Mouse (Mus musculus) layer of hippocampus, adult 18-20 months (tissue): ENCODE measurements around the gene Anapc5. TPM values are rescaled to one million over a fixed set of nuclear protein-coding genes. Genes with fewer than 3 reads are reported as not detected.

Source experiments
- DNase-seq, 2 experiments: peaks; one replicate each; pipeline ENCODE4 v3.0.0; 2022; ENCODE audit warnings: low spot score in 2 of 2
- long read RNA-seq: library from polyadenylated mRNA; stranded (forward); transcript quantifications from one replicate; pipeline ENCODE4 v2.0.0, GENCODE M21; 2021
- total RNA-seq, 2 experiments: library from RNA; stranded (reverse); gene quantifications; 2 replicates each; pipeline ENCODE4 v1.2.3; 2021

Gene Anapc5
- 100 to 1,000 TPM; 196 to 200 TPM for total RNA-seq
- long read RNA-seq, transcript Anapc5-201 (17 exons, 2,760 nt) = major isoform, 123 of 263 reads
- long read RNA-seq, transcript Anapc5-218 (17 exons, 2,404 nt) = minor isoform, 99 of 263 reads
- long read RNA-seq, partial matches to known transcripts = 15 of 263 reads
- long read RNA-seq, other reads (novel, unspliced or antisense) = 20 of 263 reads

DNA sequence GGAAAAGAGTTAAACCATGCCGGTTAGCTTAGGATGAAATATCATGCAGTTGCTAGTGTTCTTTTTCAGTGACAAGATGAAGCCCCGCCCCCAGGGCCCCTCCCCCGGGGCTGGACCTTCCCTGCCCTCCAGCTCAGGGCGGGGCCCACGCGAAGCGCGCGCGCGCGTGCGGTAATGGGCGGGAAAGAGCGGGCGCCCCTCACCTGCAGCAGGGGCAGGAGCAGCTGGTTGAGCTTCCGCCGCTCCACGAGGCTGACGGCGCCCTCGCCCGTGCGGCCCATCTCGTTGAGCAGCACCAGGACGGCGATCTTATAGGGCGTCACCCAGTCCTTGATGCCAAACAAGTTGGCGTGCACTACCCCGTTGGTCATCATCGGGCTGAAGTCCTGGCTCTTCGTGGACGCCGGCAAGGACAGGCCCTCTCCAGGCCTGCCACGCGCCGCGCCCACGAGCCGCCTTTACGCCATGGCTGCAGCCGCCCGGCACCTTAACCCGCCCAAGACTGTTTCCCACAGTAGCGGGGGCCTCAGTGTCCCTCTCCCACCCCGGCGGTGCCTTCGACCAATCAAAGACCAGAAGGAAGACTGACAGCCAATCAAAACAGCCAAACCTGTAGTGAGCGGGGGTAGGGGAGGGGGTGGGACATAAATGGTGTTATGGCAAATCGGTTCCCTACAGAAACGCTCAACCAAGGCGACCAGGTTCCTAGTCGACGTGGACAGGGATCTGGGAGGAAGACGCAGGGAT is at the start of gene Anapc5:
TSS of gene Anapc5 (minus strand) at position 563 of the 747 bp plus-strand sequence.
- DNase-seq = peak; percentile 88 to 94

DNA sequence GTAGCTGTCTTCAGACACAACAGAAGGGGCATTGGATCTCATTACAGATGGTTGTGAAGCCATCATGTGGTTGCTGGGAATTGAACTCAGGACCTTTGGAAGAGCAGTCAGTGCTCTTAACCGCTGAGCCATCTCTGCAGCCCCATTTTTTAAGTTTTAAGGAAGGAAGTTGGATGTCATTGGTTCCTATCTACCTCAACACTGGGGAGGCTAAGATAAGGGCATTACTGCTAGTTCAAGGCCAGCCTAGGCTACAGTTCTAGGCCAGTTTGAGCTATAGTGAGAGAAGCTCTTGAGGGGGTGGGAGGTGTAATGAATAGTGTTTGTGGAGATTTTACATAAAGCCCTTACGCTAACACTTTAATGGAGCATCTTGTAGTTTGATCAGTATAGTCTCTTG is 41.9 kb upstream of the Anapc5 start:
- no peak for DNase-seq

DNA sequence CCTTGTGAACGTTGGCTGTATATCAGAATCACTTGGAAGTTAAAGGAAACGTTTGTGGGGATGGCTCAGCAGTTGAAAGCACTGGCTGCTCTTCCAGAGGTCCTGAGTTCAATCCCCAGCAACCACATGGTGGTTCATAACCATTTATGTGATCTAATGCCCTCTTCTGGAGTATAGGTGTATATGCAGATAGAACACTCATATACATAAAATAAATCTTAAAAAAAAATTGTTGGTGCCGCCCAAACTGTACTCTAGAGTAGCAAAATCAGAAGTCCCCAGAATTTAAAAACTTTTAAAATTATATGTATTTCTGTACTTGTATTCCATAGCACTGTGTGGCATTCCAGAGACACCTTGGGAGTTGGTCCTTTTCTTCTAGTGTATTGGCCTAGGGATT is 34.7 kb upstream of the Anapc5 start:
- DNase-seq = no peak

DNA sequence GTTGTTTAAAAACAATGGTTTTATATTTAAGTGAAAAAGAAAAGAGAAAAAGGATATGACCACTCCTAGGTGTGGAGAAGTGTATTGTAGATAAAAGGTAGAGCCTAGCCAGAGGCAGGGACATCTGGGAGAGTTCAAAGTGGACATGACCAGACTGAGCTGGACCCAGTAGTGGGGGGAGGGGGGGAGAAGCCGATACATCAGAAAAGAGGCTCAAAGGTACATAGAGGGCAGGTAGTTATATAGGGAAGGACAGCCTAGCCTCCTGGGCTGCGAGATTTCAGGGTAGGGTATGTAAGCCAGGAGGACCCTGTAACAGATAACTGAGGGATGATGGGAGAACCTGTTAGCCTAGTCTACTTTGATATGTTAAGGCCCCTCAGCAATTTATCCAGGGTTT is 31.5 kb upstream of the Anapc5 start:
- DNase-seq = no peak

DNA sequence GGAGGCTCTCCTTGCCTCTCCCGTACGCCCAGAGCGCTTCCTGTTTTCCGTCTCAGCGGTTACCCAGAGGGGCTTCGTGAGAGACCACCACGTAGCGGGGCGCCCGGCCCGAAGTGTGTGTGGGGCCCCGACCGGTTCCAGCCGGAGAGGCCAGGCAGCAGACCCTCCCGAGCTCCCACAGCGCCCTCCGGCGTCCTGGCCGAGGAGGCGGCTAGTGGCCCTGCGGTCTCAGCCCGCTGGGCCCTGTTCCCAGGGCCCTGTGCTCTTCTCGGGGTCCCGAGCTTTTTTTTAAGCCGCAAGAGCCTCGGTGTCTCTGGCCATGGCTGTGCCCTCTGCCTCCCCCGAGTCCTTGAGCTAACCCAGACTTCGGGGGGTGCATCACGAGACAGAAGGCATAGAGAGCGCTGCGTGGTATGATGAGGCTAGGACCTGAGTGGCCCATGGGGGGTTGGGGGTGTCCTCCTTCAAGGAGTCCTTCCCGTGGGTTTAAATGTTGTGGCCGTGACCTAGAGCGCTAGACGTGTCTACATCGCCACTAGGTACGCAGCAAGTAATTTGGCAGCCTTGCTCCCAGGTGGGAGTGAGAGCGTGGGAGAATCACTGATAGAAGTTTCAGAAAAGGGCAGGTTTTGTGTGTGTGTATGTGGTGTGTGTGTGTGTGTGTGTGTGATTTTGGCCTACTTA is 29.3 kb upstream of the Anapc5 start:
- peak; percentile 12 to 24 for DNase-seq

DNA sequence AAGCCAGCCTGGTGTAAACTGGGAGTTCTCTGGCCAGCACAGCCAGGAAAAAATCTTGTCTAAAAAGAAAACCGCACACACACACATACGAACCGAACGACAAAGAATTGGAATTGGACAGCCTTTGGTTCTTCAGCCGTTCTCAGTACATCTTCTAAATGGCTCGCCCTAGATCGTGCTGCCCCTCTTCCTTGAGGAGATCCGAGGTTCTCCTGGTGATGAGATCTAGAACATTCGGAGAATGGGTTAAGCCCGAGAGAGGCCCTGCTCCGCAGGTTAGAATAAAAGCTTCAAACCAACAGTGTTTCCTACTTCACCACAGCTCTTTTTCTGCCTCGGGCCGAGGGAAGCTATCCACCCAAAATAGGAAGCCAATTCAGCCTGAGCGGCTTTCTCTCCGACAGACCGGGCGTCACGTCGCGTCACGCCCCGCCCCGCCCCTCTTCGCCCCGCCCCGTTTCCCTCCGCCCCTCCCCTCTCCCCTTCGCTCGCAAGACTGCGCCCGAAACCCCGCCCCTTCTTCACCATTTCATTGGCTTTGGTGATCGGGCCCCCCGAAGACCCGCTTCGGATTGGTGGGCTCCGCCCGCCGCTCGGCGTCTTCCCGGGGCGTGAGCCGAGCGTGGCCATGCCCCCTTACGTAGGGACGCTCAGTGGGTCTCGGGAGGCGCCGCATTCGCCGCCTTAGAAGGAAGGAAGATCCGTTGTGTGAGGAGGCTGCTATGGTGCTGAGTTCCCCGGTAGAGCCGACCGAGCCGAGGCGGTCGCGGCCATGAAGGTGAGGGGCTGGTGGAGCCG is 28.6 kb upstream of the Anapc5 start, which contains the start of gene Rnf34:
TSS of gene Rnf34 (plus strand) at position 528 of the 798 bp plus-strand sequence.
- peak; percentile 97 to 98 for DNase-seq

DNA sequence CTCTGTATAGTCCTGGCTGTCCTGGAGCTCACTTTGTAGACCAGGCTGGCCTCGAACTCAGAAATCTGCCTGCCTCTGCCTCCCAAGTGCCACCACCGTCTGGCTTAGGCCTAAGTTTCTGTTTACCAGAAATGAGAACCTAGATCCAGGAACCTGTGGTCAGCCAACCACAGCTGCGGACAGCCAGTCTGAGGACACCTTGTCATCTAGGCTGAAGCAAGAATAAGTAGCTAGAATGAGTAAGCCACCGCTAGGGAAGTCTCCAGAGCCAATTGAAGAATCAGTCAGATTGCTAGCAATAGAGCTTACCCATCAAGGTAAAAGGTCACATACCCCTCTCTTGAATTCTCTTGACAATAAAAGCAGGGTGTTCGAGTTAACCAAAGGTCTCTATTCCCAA is 22.7 kb upstream of the Anapc5 start:
- DNase-seq = no peak

DNA sequence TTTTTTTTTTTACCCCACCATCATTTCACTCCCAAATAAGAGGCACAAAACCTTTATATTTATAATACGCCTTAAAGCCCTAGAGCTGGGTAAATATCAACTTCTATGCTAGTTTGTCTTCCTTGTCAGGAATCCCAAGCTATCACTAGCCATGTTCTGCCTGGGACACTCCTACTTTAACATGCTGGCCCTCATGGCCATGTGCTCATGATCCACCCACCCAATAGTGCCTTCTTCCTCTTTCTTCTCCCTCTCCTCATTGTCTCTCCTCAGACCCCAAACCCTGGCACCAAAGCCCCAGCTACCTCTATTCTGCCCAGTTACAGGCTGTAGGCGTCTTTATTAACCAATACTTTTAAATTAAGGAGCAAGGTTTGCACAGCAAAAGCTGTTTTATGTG is 20.0 kb upstream of the Anapc5 start:
- no peak for DNase-seq

DNA sequence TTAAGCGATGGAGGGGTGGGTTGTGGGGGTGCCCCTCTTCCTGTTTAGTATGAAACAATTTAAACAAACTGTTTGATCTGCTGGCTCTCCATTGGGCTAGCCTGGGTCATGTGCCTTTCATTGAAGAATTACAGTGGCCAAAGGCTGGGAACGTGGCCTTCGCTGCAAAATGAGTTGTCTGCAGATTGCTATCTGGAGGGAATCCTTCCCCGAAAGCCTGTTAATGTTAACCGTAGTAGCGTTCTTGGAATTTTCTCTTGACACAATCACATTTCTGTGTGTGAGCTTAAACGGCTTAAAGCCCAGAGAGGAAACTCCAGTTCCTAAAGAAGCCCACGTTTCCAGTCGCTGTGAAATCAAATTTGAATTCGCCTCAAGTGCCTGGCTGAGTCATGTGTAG is 11.9 kb upstream of the Anapc5 start:
- DNase-seq = no peak

DNA sequence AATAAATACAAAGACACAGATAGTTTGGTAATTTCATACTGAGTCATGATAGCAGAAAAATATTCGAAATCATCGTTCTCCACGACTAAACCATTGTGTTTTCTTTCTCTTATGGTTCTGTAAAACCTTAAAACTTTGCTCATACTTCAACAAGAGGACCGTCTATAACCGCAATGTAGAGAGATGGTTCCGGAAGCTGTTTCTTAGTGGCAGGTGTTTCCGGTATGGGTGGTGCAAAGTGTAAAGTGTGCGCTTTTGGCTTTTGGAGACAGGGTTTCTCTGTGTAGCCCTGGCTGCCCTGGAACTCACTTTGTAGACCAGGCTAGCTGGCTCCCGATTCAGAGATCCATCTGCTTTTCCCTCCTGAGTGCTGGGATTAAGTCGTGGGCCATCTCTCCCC is 11.4 kb upstream of the Anapc5 start:
- no peak for DNase-seq

DNA sequence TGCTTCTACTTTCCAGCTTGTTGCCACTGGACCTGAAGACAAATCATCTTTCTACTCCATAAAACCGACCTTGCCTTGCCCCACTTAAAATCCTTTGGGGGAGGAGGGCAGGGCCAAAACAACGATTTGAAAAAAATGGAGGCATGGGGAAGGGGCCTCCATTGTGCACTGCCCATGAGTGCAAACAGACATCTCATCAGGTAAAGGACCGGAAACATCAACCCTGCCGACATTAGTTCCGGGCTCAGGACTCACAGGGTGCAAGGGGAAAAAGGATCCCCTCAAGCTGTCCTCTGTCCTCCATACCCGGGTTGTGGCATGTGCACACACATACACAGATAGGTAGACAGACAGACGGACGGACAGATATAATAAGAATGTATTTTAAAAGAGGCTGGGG is 4.0 kb upstream of the Anapc5 start:
- DNase-seq = no peak

DNA sequence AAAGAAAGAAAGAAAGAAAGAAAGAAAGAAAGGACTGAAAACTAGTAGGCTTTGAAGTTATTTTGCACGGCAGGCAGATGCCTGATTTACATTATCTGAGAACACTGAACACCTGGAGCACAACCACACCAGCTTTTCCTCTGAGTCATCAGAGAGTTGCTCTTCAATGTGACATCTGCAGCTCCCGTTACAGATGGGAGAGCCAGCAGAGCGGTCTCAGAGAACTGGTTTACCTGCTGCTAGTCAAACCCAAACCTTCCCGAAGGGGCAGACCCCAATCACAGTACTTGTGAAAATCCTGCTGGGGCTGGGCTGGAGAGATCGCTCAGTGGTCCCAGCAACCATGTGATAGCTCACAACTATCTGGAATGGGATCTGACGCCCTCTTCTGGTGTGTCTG is 3.3 kb upstream of the Anapc5 start:
- DNase-seq = peak in 1 of 2 experiments; percentile 16

DNA sequence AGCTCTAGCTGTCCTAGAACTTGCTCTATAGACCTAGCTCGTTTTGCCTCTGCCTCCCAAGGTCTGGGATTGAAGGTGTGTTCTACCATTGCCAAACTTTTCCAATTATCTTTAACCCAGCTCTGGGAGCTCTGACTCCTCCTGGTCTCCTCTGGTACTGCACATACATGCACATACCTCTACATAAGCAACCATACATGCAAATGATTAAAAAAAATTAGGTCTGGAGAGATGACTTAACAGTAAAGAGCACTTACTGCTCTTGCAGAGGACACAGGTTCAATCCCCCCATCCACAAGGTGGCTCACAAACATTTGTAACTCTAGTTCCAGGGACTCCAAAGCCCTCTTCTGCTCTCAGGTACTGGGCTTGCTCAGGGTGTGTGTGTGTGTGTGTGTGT is 2.8 kb upstream of the Anapc5 start:
- no peak for DNase-seq

DNA sequence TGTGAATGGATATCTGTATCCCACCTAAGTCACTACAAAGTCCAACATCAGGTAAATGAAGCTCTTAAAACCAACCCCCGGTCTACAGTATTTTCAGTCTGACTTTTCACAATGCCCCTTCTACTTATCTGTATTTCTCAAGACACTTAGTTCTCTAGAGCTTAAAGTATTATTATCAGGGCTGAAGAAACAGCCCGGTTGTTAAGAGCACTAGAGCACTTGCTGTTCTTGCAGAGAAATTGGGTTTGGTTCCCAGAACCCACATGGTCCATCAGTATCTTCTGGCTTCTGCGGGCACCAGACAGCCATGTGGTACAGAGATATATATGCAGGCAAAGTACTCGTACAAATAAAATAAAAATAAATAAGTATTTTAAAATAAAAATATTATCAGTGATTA is 1.3 kb upstream of the Anapc5 start:
- no peak for DNase-seq

DNA sequence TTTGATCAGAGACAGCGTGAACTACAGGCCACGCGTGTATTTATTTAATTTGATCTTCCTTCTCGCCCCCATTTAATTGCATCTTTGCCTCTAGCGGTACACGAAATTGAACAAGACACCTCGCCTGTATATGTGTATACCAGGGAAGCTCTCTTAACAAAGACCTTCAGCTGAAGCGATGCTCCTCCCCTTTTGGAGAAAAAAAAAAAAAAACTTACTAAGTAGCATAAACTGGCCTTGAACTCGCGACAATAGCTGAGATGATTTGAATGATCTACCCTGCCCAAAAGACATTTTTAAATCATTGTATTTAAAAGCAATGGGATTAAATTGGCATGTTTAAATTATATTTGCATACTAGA is 366 bp upstream of the Anapc5 start:
- no peak for DNase-seq

DNA sequence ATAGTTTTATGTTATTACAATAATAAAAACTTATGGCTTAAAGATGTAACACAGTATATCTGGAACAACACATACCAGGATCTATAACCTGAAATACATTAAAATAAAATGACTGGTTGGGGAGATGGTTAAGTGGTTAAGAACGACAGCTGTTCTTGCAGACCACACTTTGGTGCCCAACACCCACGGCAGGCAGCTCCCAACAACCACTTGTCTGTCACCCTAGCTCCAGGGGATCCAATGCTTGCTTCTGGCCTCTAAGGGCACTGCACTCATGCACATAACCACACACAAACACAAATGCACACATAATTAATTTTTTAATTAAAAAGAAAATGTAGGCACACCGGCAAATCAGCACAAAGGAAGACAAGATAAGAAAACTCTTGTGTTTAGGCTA is 8.4 kb downstream of the Anapc5 start:
- no peak for DNase-seq

DNA sequence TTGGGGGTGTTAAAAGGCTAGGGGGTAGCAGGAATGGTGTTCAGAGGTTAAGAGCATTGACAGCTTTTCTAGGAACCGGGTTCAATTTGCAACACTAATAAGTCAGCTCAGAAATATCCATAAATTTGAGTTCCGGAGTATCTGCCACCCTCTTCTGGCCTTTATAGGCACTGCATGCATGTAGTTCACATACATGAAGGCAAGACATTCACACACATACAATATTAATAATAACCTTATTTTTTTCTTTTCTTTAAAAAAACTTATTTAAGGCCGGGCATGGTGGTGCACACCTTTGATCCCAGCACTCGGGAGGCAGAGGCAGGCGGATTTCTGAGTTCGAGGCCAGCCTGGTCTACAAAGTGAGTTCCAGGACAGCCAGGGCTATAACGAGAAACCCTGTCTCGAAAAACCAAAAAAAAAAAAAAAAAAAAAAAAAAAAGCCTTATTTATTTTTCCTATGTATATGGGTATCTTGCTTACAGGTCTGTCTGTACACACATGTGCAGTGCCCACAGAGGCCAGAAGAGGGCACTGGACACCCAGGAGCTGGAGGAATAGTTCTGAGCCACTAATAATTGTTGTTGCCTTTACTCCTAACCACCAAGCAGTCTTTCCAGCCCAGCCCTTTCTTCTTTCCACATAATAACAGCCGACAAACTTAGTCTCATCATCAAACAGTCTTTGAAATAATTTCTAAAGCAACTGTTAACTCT is 9.6 kb downstream of the Anapc5 start:
- peak in 1 of 2 experiments; percentile 52 for DNase-seq

DNA sequence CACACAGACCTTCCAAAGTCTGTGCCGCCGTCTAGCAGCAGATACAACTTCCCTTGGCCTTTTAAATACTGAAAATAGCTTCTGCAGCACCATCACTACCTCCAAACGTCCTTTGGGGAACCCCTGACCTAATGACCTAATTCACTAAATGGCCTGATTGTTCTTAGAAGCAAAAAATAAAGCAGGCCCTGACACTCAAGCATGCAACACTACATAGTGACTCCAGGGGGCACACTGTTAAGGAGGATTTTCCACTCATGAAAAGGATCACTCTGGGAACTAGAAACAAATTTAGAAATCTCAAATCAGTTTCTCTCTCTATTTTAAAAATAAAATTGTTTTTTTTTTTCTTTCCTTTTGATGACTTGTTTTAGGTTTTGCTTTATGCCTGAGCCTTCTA is 15.6 kb downstream of the Anapc5 start:
- no peak for DNase-seq

DNA sequence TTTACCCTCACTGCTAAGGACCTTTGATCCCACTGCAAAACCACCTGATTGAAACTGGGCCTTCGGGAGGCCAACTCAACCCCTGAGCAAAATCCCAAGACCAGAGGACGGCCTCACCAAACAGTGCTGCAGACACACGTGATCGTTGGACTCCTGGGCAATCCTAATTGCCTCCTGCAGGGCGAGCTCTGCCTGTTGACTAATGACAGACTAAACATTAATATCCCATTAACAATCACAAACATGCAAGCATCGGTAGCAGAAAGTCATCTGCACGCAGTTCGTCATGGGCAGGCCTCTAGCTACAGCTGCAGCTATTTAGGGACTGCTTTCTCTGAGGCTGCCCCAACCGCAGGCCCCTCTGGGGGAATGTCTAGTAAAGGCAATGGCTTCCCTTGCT is 18.4 kb downstream of the Anapc5 start:
- DNase-seq = no peak

DNA sequence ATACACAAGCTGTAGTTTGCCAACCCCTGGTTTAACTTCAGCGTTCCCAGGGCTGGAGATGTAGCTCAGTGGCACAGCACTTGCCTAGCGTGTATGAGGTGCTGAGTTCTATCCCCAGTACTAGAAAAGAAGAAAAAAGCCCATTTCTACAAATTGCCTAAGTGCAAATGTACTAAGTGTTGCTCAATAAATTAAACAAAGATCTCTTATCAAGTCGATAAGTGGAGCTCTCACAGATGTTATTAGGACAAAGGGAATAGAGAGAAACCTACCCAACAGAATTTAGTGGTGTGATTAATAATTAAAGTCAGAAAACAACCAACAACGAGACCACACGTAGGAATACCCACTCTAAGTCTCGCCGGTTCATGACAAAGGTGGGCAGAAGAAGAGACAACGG is 19.5 kb downstream of the Anapc5 start:
- DNase-seq = no peak

DNA sequence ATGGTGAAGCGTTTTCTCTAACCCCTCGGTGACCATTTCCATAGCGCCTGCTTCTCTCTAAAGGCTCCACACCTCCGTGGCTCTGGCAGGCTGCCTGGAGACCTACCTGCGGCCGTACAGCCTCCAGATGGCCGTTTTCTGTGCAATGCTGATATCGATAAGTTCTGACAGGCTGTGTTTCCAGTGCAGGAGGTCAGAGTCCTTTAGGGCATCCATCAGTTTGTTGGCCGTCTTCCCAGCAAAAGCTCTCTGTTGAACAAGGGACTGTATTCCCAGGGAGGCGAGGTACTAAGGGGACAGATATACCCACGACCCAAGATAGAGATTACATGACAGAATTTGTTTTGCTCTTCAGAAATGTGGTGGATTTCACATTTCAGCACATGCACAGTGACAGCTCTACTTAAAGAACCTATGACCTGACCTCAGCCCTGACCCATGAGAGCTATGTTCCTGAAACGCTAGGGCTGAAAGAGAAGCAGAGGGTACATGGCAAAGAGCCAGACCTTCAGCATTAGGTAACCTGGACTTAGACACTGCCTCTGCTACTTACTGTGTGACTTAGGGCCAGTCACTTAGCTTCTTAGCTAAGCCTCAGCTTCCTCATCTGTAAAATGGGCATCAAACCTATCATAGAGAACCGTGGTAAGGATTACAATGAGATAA is 20.7 kb downstream of the Anapc5 start:
- no peak for DNase-seq
